Mouse (Mus musculus) cerebellum, postnatal 25 days (tissue): ENCODE data around the gene Gpr137.

Experiments
- DNase-seq, 2 experiments: peaks; one replicate each; pipeline ENCODE4 v3.0.0; 2021; ENCODE audit warnings: mixed read lengths in 2 of 2

Gpr137 gene

DNA sequence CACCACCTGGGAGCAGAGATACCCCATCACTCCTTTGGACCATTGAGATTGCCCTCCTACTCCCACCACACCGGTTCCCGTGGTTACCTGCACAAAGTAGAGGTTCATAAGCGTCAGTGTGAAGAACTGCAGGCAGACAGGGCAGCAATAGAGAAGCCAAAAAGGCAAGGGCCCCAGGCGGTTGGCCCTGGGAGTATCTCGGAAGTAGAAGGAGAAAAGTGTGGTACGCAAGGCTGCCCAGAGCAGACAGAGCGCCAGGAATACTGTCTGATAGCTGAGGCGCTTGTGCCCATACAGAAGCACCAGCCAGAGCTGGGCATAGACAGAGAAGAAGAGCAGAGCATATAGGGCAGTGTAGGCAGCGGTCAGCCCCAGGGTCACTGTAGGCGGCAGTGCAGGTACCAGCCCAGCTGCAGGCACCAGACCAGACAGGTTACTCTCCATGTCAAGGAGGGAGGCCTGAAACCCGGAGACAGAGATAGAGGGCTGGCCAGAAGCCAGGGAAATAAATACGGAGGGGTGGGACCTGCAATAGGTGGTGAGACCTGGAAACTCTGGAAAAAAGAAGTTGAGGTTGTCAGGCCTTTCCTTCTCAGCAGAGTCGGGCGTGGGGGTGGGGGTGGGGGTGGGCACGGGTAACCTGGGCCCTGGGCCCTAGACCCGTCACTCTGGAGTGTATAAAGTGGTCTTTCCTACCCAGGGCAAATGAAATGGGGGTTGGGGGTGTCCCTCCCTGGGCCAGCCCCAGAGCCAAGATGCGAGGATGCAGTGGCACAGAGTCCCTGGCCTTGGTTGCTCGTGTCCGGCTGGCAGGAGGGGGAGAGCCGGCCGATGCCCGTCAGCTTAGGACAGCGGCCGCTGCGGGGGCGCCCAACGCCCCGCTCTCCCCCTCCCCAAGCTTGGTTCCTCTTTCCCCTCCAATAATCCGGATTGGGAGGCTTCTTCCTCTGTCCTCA is 1.6 kb downstream of the Gpr137 start:
- DNase-seq = peak in 1 of 2 experiments; percentile 52

DNA sequence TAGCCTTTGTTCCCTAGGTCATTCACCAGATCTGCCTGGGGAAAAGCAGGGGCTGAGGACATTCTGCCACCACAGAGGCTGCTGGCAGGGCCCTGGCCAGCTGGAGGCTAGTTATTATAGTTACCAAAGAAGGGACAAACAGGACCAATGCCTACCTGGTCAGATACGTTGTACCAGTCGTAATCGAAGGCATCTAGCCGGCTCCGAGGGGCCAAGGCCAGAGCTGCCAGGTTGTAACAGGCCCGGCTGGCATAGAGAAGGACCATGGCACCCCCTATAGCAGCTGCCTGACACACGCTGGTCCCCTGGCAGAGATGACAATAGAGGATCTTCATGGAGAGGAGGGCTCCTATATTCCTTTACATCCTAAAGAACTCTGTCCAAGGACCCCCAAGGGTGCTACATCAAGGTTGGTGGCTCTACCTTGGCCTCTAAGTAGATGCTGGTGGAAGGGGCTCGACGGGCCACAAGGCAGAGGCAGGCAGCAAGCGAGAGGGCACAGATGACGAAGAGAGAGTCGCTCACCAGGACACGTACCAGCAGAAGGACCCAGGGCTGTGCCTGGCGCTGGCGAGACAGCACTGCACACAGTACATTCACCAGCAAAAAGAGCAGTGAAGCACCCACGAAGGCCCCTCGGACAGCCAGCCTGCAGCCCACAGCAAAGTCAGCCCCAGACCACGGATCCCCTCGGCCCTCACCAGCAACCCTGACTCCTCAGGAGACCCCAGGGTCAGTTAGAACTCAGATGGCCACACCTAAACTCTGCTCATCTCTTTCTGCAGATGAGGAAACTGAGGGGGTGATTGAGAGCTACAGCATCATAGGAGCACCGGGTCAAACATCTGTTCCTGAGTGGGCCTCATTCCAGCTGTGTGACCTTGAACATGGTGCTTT is 2.9 kb downstream of the Gpr137 start:
- peak; percentile 49 to 51 for DNase-seq

- peak; percentile 76 to 79 for DNase-seq
These were observed 4.5 kb downstream of the Gpr137 start for GRCm38 (mm10) chr19:6937541-6938465.

GRCm38 (mm10) chr19:6936299-6936698 is 6.0 kb downstream of the Gpr137 start:
- peak; percentile 48 to 67 for DNase-seq

- peak; percentile 32 to 65 for DNase-seq
These were observed 7.9 kb downstream of the Gpr137 start, which contains the start of gene Kcnk4 for GRCm38 (mm10) chr19:6934195-6934977. Gene Kcnk4, minus strand, starts transcription at chr19:6934515.

GRCm38 (mm10) chr19:6933436-6934194 is 8.7 kb downstream of the Gpr137 start:
- peak; percentile 76 to 81 for DNase-seq

GRCm38 (mm10) chr19:6933102-6933435 is 9.2 kb downstream of the Gpr137 start:
- DNase-seq = no peak

DNA sequence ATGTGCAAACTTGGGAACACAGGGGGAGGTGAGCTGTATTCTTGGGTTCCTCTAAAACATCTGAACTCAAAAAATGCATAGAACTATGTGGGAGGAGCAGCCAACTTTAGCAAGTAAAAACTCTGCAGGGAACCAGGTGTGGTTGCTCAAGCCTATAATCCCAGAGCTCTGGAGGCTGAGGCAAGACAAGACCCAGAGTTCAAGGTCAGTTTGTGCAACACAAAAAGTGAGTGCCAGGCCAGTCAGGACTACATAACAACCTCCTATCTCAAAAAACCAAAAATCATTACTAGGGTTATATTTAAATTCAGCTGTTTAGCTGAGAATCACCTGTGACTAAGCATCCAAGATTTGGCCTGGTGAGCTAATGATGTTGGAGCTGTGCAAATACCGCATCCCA is 10.3 kb downstream of the Gpr137 start:
- DNase-seq = no peak

DNA sequence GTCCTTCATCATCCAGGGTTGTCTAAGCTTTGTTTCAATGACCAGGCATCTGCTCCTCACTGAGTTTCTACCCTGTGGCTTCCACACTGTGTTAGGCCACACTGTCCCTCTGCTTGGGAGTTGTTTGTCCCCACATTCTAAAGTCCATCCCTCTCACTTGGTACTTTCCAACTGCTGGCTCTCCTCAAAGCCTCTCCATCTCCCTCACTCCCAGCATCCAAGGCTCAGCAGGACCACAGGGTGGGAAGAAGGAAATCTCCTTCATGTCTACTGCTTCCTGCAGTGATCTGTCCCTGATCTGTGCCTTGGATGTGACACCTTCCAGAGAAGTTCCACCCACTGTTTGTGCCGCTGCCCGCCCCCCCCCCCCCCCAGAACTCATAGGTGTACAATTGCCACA is 11.3 kb downstream of the Gpr137 start:
- DNase-seq = peak in 1 of 2 experiments; percentile 48

GRCm38 (mm10) chr19:6928080-6928479 is 14.2 kb downstream of the Gpr137 start:
- peak in 1 of 2 experiments; percentile 22 for DNase-seq

GRCm38 (mm10) chr19:6926559-6927255 is 15.6 kb downstream of the Gpr137 start:
- DNase-seq = peak in 1 of 2 experiments; percentile 42

GRCm38 (mm10) chr19:6925611-6926329 is 16.5 kb downstream of the Gpr137 start:
- DNase-seq = peak in 1 of 2 experiments; percentile 42

GRCm38 (mm10) chr19:6925307-6925573 is 17.0 kb downstream of the Gpr137 start, which contains the start of gene Catsperz:
Gene Catsperz, minus strand, starts transcription at chr19:6925380.
- DNase-seq = no peak

GRCm38 (mm10) chr19:6924461-6925306 is 17.6 kb downstream of the Gpr137 start:
- DNase-seq = peak; percentile 93 to 96

GRCm38 (mm10) chr19:6922901-6923735 is 19.2 kb downstream of the Gpr137 start:
- peak in 1 of 2 experiments; percentile 14 for DNase-seq

DNA sequence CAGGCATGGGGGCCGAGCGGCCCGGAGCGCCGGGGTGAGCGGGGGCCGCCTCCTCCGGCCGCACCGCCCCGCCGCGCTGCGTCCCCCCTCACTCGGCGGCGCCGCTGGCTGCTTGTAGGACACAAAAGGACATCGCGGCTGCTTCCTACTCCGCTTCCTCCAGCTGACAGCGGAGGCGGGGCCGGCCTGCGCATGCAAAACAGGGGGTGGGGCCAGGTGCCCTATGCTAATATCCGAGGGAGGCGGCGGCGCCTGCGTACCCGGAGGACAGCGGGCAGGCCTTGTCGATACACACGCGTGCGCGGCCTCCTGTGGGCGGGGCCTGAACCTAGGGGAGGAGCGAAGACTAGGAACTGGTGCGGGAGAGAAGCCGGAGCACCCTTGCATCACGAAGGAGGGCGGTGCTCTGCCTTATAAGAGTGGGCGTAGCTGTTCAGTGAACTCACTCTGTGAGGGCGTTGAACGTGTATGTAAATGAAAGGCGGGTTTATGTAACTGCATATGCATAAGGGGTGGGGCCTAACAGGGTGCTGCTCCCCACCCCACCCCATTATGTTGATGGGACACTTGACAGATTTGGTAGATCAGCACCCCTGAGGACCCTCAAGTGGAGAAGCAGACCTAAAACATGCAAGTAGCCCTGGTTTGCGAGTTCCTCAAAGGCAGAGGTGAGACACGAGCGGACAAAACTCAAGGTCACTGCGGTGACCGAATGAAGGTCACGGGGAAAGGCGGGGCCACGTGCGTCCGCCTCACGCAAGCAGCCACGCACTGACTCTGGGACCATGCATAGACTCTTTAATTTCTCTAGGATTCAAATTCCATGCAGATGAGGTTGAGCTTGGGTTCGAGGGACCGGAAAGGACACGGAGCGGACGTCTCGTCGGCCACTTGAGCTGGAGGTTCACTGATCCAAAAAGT is 20.4 kb downstream of the Gpr137 start, which contains the start of gene Esrra:
Gene Esrra, minus strand, starts transcription at position 167 of the 921 bp plus-strand sequence.
- DNase-seq = peak; percentile 99 to 100
